ENCODE assay signal across 7 mouse cellular contexts in genomic region chr14:78734203-78734602, GRCm38 (mm10). TPM values are rescaled to one million over a fixed set of nuclear protein-coding genes. Genes with fewer than 3 reads are reported as not detected.
DNase-seq lines count a peak whose midpoint lies in the region; ATAC-seq and TF ChIP-seq lines count a peak whose summit lies in the region.
"Not testable (repeated sequence)": the region's sequence is repeated elsewhere in the genome, so short reads cannot be mapped to it uniquely, and the experiment has no call there.

No protein-coding gene starts in this region.

- not testable (repeated sequence) for TF ChIP-seq EP300 in liver, postnatal 0 days (IDR thresholded peaks at IDR 0.05; ENCODE audit: low read depth)

- not testable (repeated sequence) for H3K36me3 ChIP-seq in E14TG2a.4 (ENCODE audit: insufficient read depth, low read length); kidney, postnatal 0 days (ENCODE audit: insufficient read depth, low read length); liver, postnatal 0 days (replicated peaks; ENCODE audit: insufficient read depth, low read length)

- peak overlapping the region; percentile 91; the same call in 1 of the 2 replicates for H3K4me3 ChIP-seq in E14TG2a.4 (replicated peaks; ENCODE audit: low read length)
- not testable (repeated sequence) for H3K4me3 ChIP-seq in kidney, postnatal 0 days (replicated peaks; ENCODE audit: low read depth, low read length); liver, postnatal 0 days (ENCODE audit: low read depth, low read length)

- peaks cover 51% of the 10 kb centered on the region for H3K4me1 ChIP-seq in E14TG2a.4 (replicated peaks; ENCODE audit: low read depth, low read length)
- not testable (repeated sequence) for H3K4me1 ChIP-seq in kidney, postnatal 0 days (replicated peaks; ENCODE audit: insufficient read depth, low read length)
- H3K4me1 ChIP-seq in liver, postnatal 0 days (ENCODE audit: insufficient read depth): peaks cover 12% of the 10 kb centered on the region

- not testable (repeated sequence) for TF ChIP-seq CTCF in E14TG2a.4 (conservative IDR thresholded peaks at IDR 0.05; ENCODE audit: low read length); kidney, postnatal 0 days (IDR thresholded peaks at IDR 0.05; ENCODE audit: low read depth); liver, postnatal 0 days (IDR thresholded peaks at IDR 0.05; ENCODE audit: low read depth)

- not testable (repeated sequence) for H3K9ac ChIP-seq in kidney, postnatal 0 days (ENCODE audit: low read depth, low read length); liver, postnatal 0 days (replicated peaks)

- WGBS in kidney, postnatal 0 days: 40% methylated on average over 5 of the region's 5 CpGs
- WGBS in liver, postnatal 0 days (ENCODE audit: insufficient replicate concordance): 33% methylated on average over 5 of the region's 5 CpGs

- peak; percentile 14 for DNase-seq in adipocyte (ENCODE audit: low spot score)
- DNase-seq in heart, adult 11 months: peak; percentile 82
- DNase-seq in kidney, adult 11 months: peak; percentile 27
- peak; percentile 34 for DNase-seq in kidney, postnatal 0 days (ENCODE audit: low spot score)
- DNase-seq in liver, postnatal 0 days: not testable (repeated sequence)

- peak overlapping the region; percentile 95 for H3K4me2 ChIP-seq in kidney, postnatal 0 days (ENCODE audit: low read length)
- H3K4me2 ChIP-seq in liver, postnatal 0 days (ENCODE audit: low read depth, low read length): peak overlapping the region; percentile 11; the same call in 1 of the 2 replicates

- not testable (repeated sequence) for ATAC-seq in kidney, postnatal 0 days (replicated peaks; ENCODE audit: low FRiP score, low read depth); liver, postnatal 0 days
- ATAC-seq in megakaryocyte progenitor cell, adult 5-6 weeks (replicated peaks; ENCODE audit: poor library complexity): 0 out of 2 replicates have a peak, but pooled peaks have one; percentile 43

- H3K9me3 ChIP-seq in E14TG2a.4 (ENCODE audit: low read length); kidney, postnatal 0 days (replicated peaks; ENCODE audit: low read length); liver, postnatal 0 days (ENCODE audit: low read length): not testable (repeated sequence)

- peaks cover 34% of the 10 kb centered on the region for H3K27me3 ChIP-seq in E14TG2a.4 (ENCODE audit: insufficient read depth, low read length)
- H3K27me3 ChIP-seq in kidney, postnatal 0 days (ENCODE audit: insufficient read depth, low read length): not testable (repeated sequence)
- peaks cover 20% of the 10 kb centered on the region for H3K27me3 ChIP-seq in liver, postnatal 0 days (ENCODE audit: insufficient read depth, low read length)

- not testable (repeated sequence) for H3K27ac ChIP-seq in kidney, postnatal 0 days; liver, postnatal 0 days (ENCODE audit: low read depth)

RNA-seq across cellular contexts. Expression of gene Dgkh, which starts 1.6 kb away (rescaled TPM):
- 2.2 and 2.3 TPM in 2 replicates for polyA plus RNA-seq in kidney, postnatal 0 days (2015; fragmentation: Nextera tagmentation; extraction: Ambion mirVana)
- 0.33 and 0.48 TPM in 2 replicates for polyA plus RNA-seq in liver, postnatal 0 days (2015; fragmentation: Nextera tagmentation; extraction: Ambion mirVana)
- total RNA-seq in megakaryocyte progenitor cell, adult 5-6 weeks (2015): 1.6 and 1.7 TPM in 2 replicates
- 1.1 and 1.8 TPM in 2 replicates for total RNA-seq in megakaryocyte progenitor cell, adult 5-6 weeks (2017)
